Mouse (Mus musculus): ENCODE measurements around the gene Pramel6. TPM values are rescaled to one million over a fixed set of nuclear protein-coding genes. Genes with fewer than 3 reads are reported as not detected.
"Not testable (repeated sequence)": the region's sequence is repeated elsewhere in the genome, so short reads cannot be mapped to it uniquely, and the experiment has no call there.

The Pramel6 gene
- total RNA-seq (2017): not detected in 2 replicates

- no peak for ATAC-seq (replicated peaks in 1 of 2; ENCODE audit: insufficient read depth in 1 of 2, low FRiP score in 2 of 2, low TSS enrichment in 1 of 2, low read depth in 1 of 2, poor library complexity in 2 of 2, severe bottlenecking in 2 of 2)
Observed at GRCm38 (mm10) chr2:87506265-87506664, at the start of gene Pramel6. Pramel6 (plus strand) TSS chr2:87506565.

- ATAC-seq (replicated peaks in 1 of 2; ENCODE audit: insufficient read depth in 1 of 2, low FRiP score in 2 of 2, low TSS enrichment in 1 of 2, low read depth in 1 of 2, poor library complexity in 2 of 2, severe bottlenecking in 2 of 2): no peak
Observed at GRCm38 (mm10) chr2:87461769-87462168, 44.6 kb upstream of the Pramel6 start.

- no peak for ATAC-seq (replicated peaks in 1 of 2; ENCODE audit: insufficient read depth in 1 of 2, low FRiP score in 2 of 2, low TSS enrichment in 1 of 2, low read depth in 1 of 2, poor library complexity in 2 of 2, severe bottlenecking in 2 of 2)
Observed at GRCm38 (mm10) chr2:87480207-87480606, 26.2 kb upstream of the Pramel6 start.

- ATAC-seq (replicated peaks in 1 of 2; ENCODE audit: insufficient read depth in 1 of 2, low FRiP score in 2 of 2, low TSS enrichment in 1 of 2, low read depth in 1 of 2, poor library complexity in 2 of 2, severe bottlenecking in 2 of 2): no peak
Observed at GRCm38 (mm10) chr2:87481158-87481557, 25.2 kb upstream of the Pramel6 start.

- ATAC-seq (replicated peaks in 1 of 2; ENCODE audit: insufficient read depth in 1 of 2, low FRiP score in 2 of 2, low TSS enrichment in 1 of 2, low read depth in 1 of 2, poor library complexity in 2 of 2, severe bottlenecking in 2 of 2): no peak
Observed at GRCm38 (mm10) chr2:87482276-87482675, 24.1 kb upstream of the Pramel6 start.

GRCm38 (mm10) chr2:87496993-87497392 lies 9.4 kb upstream of the Pramel6 start, which contains the start of gene Pramel7:
Pramel7 (minus strand) TSS chr2:87497093.
- ATAC-seq (replicated peaks in 1 of 2; ENCODE audit: insufficient read depth in 1 of 2, low FRiP score in 2 of 2, low TSS enrichment in 1 of 2, low read depth in 1 of 2, poor library complexity in 2 of 2, severe bottlenecking in 2 of 2): not testable (repeated sequence)

GRCm38 (mm10) chr2:87515046-87515445 lies 8.7 kb downstream of the Pramel6 start:
- no peak for ATAC-seq (replicated peaks in 1 of 2; ENCODE audit: insufficient read depth in 1 of 2, low FRiP score in 2 of 2, low TSS enrichment in 1 of 2, low read depth in 1 of 2, poor library complexity in 2 of 2, severe bottlenecking in 2 of 2)

GRCm38 (mm10) chr2:87515457-87516060 lies 9.2 kb downstream of the Pramel6 start:
- no peak for ATAC-seq (replicated peaks in 1 of 2; ENCODE audit: insufficient read depth in 1 of 2, low FRiP score in 2 of 2, low TSS enrichment in 1 of 2, low read depth in 1 of 2, poor library complexity in 2 of 2, severe bottlenecking in 2 of 2)

- ATAC-seq (replicated peaks in 1 of 2; ENCODE audit: insufficient read depth in 1 of 2, low FRiP score in 2 of 2, low TSS enrichment in 1 of 2, low read depth in 1 of 2, poor library complexity in 2 of 2, severe bottlenecking in 2 of 2): no peak
Observed at GRCm38 (mm10) chr2:87516581-87516980, 10.2 kb downstream of the Pramel6 start.

GRCm38 (mm10) chr2:87520651-87521050 lies 14.3 kb downstream of the Pramel6 start:
- no peak for ATAC-seq (replicated peaks in 1 of 2; ENCODE audit: insufficient read depth in 1 of 2, low FRiP score in 2 of 2, low TSS enrichment in 1 of 2, low read depth in 1 of 2, poor library complexity in 2 of 2, severe bottlenecking in 2 of 2)

GRCm38 (mm10) chr2:87525899-87526616 lies 19.7 kb downstream of the Pramel6 start:
- not testable (repeated sequence) for ATAC-seq (replicated peaks in 1 of 2; ENCODE audit: insufficient read depth in 1 of 2, low FRiP score in 2 of 2, low TSS enrichment in 1 of 2, low read depth in 1 of 2, poor library complexity in 2 of 2, severe bottlenecking in 2 of 2)

GRCm38 (mm10) chr2:87531496-87531895 lies 25.1 kb downstream of the Pramel6 start, which contains the start of gene Olfr153:
Olfr153 (plus strand) TSS chr2:87531796.
- ATAC-seq (replicated peaks in 1 of 2; ENCODE audit: insufficient read depth in 1 of 2, low FRiP score in 2 of 2, low TSS enrichment in 1 of 2, low read depth in 1 of 2, poor library complexity in 2 of 2, severe bottlenecking in 2 of 2): no peak

GRCm38 (mm10) chr2:87534826-87535225 lies 28.5 kb downstream of the Pramel6 start:
- ATAC-seq (replicated peaks in 1 of 2; ENCODE audit: insufficient read depth in 1 of 2, low FRiP score in 2 of 2, low TSS enrichment in 1 of 2, low read depth in 1 of 2, poor library complexity in 2 of 2, severe bottlenecking in 2 of 2): no peak

- ATAC-seq (replicated peaks in 1 of 2; ENCODE audit: insufficient read depth in 1 of 2, low FRiP score in 2 of 2, low TSS enrichment in 1 of 2, low read depth in 1 of 2, poor library complexity in 2 of 2, severe bottlenecking in 2 of 2): no peak
Observed at GRCm38 (mm10) chr2:87545442-87545841, 39.1 kb downstream of the Pramel6 start, which contains the start of gene Olfr1128. Olfr1128 (minus strand) TSS chr2:87545542.

Other genes with a start within 250 kb of the Pramel6 start
- gene Olfr1116, start 239.0 kb upstream of the Pramel6 start, total RNA-seq (2017): not detected in 2 replicates
- gene Olfr1118, start 199.0 kb upstream of the Pramel6 start, total RNA-seq (2017): not detected in 2 replicates
- not detected in 2 replicates for gene Olfr1120, start 151.8 kb upstream of the Pramel6 start, total RNA-seq (2017)
- not detected in 2 replicates for gene Olfr1121, start 136.7 kb upstream of the Pramel6 start, total RNA-seq (2017)
- not detected in 2 replicates for gene Olfr1122, start 120.7 kb upstream of the Pramel6 start, total RNA-seq (2017)
- not detected in 2 replicates for gene Olfr1123, start 89.9 kb upstream of the Pramel6 start, total RNA-seq (2017)
- not detected in 2 replicates for gene Olfr1124, start 76.3 kb upstream of the Pramel6 start, total RNA-seq (2017)
- gene Olfr1126, start 52.6 kb upstream of the Pramel6 start, total RNA-seq (2017): not detected in 2 replicates
- gene Pramel7, start 9.5 kb upstream of the Pramel6 start, total RNA-seq (2017): not detected in 2 replicates
- gene Olfr153, start 25.2 kb downstream of the Pramel6 start, total RNA-seq (2017): not detected in 2 replicates
- not detected in 2 replicates for gene Olfr1128, start 39.0 kb downstream of the Pramel6 start, total RNA-seq (2017)
- gene Olfr1129, start 67.3 kb downstream of the Pramel6 start, total RNA-seq (2017): not detected in 2 replicates
- gene Olfr1130, start 99.6 kb downstream of the Pramel6 start, total RNA-seq (2017): not detected in 2 replicates
- not detected in 2 replicates for gene Olfr1131, start 120.5 kb downstream of the Pramel6 start, total RNA-seq (2017)
- gene Olfr1132, start 131.0 kb downstream of the Pramel6 start, total RNA-seq (2017): not detected in 2 replicates
- gene Olfr1133, start 140.8 kb downstream of the Pramel6 start, total RNA-seq (2017): not detected in 2 replicates
- gene Olfr1134, start 151.9 kb downstream of the Pramel6 start, total RNA-seq (2017): not detected in 2 replicates
- gene Olfr1135, start 167.1 kb downstream of the Pramel6 start, total RNA-seq (2017): not detected in 2 replicates
- not detected in 2 replicates for gene Olfr1136, start 187.4 kb downstream of the Pramel6 start, total RNA-seq (2017)
- gene Olfr1137, start 206.6 kb downstream of the Pramel6 start, total RNA-seq (2017): not detected in 2 replicates
- gene Olfr1138, start 233.4 kb downstream of the Pramel6 start, total RNA-seq (2017): not detected in 2 replicates
- not detected in 2 replicates for gene Olfr1140, start 237.2 kb downstream of the Pramel6 start, total RNA-seq (2017)
- gene Olfr1141, start 247.4 kb downstream of the Pramel6 start, total RNA-seq (2017): not detected in 2 replicates

All from hematopoietic stem cell, adult 5-6 weeks (primary cell).